Mouse (Mus musculus) hindbrain, embryonic 11.5 days (tissue): ENCODE measurements around the gene Mylk. TPM values are rescaled to one million over a fixed set of nuclear protein-coding genes. Genes with fewer than 3 reads are reported as not detected.

Experiments used
- ATAC-seq: fragments of 200-750 bp; cut with Nextera tagmentation; 2 replicates; pipeline ENCODE4 v1.8.0; 2017; ENCODE audit warnings: mild to moderate bottlenecking, moderate TSS enrichment, moderate library complexity; ENCODE audit not compliant: low FRiP score
- DNase-seq: peaks from one replicate; pipeline ENCODE4 v3.0.0-alpha.2; 2015; ENCODE audit warnings: low spot score
- H3K27ac ChIP-seq: fragments of 300-500 bp; sonication (generic); 2 replicates; pipeline ENCODE4 v1.5.1; 2014; ENCODE audit warnings: mild to moderate bottlenecking, low read depth, low read length
- H3K27me3 ChIP-seq: fragments of 300-500 bp; sonication (generic); 2 replicates; pipeline ENCODE4 v1.6.1; 2014; ENCODE audit warnings: mild to moderate bottlenecking, low read length, moderate library complexity, mixed read lengths; ENCODE audit not compliant: control insufficient read depth, insufficient read depth
- H3K36me3 ChIP-seq: fragments of 300-500 bp; sonication (generic); 2 replicates; pipeline ENCODE4 v1.6.1; 2014; ENCODE audit warnings: mild to moderate bottlenecking, low read length, moderate library complexity, mixed read lengths; ENCODE audit not compliant: control insufficient read depth, insufficient read depth
- H3K4me1 ChIP-seq: fragments of 300-500 bp; sonication (generic); replicated peaks from 2 replicates; pipeline ENCODE4 v1.6.1; 2014; ENCODE audit warnings: low read length, mixed read lengths; ENCODE audit not compliant: control insufficient read depth, insufficient read depth
- H3K4me2 ChIP-seq: fragments of 300-500 bp; sonication (generic); replicated peaks from 2 replicates; pipeline ENCODE4 v1.6.1; 2014; ENCODE audit warnings: mild to moderate bottlenecking, low read depth, low read length
- H3K4me3 ChIP-seq: fragments of 300-500 bp; sonication (generic); 2 replicates; pipeline ENCODE4 v1.5.1; 2014; ENCODE audit warnings: low read depth, low read length
- H3K9ac ChIP-seq: fragments of 300-500 bp; sonication (generic); 2 replicates; pipeline ENCODE4 v1.6.1; 2014; ENCODE audit warnings: low read depth, low read length
- H3K9me3 ChIP-seq: fragments of 300-500 bp; sonication (generic); 2 replicates; pipeline ENCODE4 v1.6.1; 2016; ENCODE audit warnings: low read length; ENCODE audit not compliant: control insufficient read depth
- WGBS: fragments of 180-500 bp; shearing (Covaris S2); extraction: QIAGEN DNeasy Blood & Tissue Kit; methylation state at CpG from one replicate; pipeline ENCODE4 v1.1.7; 2014; 5-methylcytosine and 5-hydroxymethylcytosine counted together
- polyA plus RNA-seq: library from polyadenylated mRNA; unstranded; fragments of >200 nt; fragmentation: Nextera tagmentation; extraction: Ambion mirVana; gene quantifications from 2 replicates; pipeline ENCODE4 v1.2.1, GENCODE M21; 2014

The Mylk gene
- polyA plus RNA-seq, 1 experiment from 2014 or later, result 4.5 TPM

GRCm38 (mm10) chr16:34729371-34729770 is 15.6 kb upstream of the Mylk start:
- no peaks in the 10 kb centered on the region for H3K36me3 ChIP-seq
- H3K9ac ChIP-seq, result no peak overlapping the region
- H3K27ac ChIP-seq, result no peak overlapping the region
- 89% methylated on average over 1 of the region's 1 CpGs for WGBS
- no peak overlapping the region for H3K4me2 ChIP-seq
- H3K4me3 ChIP-seq, result no peak overlapping the region
- ATAC-seq (no peak), DNase-seq (no peak)
- no peaks in the 10 kb centered on the region for H3K4me1 ChIP-seq
- no peaks in the 10 kb centered on the region for H3K27me3 ChIP-seq
- no peaks in the 10 kb centered on the region for H3K9me3 ChIP-seq

DNA sequence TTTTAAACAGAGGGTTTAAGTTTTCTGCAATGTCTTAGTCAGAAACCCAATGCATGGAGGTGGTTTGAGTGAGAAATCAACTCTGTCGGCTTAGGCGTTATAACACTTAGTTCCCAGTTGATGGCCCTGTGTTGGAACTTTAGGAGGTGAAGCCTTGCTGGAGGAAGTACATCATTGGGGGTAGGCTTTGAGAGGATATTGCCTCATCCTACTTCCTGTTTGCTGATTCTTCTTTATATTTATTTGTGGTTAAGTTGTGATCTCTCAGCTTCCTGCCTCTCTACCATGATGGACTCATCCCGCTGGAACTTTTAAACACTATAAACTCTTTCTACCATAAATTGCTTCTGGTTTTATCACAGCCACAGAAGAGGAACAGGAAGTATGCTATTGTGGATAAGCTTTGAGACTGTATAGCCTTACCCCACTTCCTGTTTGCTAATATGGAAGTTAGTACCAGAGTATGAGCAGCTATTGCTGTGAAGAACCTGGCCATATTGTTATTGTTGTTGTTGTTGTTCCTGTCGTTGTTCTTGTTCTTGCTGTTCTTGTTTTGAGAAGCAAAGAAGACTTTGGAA is 6.3 kb upstream of the Mylk start:
- H3K27me3 ChIP-seq, result no peaks in the 10 kb centered on the region
- H3K4me3 ChIP-seq, result no peak overlapping the region
- H3K4me2 ChIP-seq, result no peak overlapping the region
- DNase-seq (no peak), ATAC-seq (no peak)
- WGBS, result 92% methylated on average over 4 of the region's 4 CpGs
- H3K9me3 ChIP-seq, result no peaks in the 10 kb centered on the region
- H3K9ac ChIP-seq, result no peak overlapping the region
- no peaks in the 10 kb centered on the region for H3K36me3 ChIP-seq
- no peaks in the 10 kb centered on the region for H3K4me1 ChIP-seq
- no peak overlapping the region for H3K27ac ChIP-seq

DNA sequence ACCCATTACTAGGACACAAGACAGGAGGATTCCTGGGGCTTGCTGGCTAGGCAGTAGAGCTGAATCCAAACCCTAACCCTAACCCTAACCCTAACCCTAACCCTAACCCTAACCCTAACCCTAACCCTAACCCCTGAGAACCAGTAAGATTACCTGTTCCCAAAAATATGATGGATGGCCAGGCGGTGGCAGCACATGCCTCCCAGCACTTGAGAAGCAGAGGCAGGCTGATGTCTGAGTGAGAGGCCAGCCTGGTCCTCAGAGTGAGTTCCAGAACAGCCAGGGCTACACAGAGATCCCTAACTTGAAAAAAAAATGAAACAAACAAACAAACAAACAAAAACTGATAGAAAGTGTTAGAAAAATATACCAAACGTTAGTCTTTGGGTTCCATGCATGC is 2.1 kb upstream of the Mylk start:
- H3K9ac ChIP-seq, result no peak overlapping the region
- no peak overlapping the region for H3K4me2 ChIP-seq
- no peak overlapping the region for H3K4me3 ChIP-seq
- DNase-seq (no peak), ATAC-seq (no peak)
- peaks cover 4% of the 10 kb centered on the region; the same call in 1 of the 2 replicates for H3K4me1 ChIP-seq
- WGBS, result 46% methylated on average over 2 of the region's 2 CpGs
- H3K36me3 ChIP-seq, result no peaks in the 10 kb centered on the region
- no peak overlapping the region for H3K27ac ChIP-seq
- H3K9me3 ChIP-seq, result no peaks in the 10 kb centered on the region
- H3K27me3 ChIP-seq, result peaks cover 3% of the 10 kb centered on the region; the same call in 1 of the 2 replicates

GRCm38 (mm10) chr16:34748081-34748720 is 3.2 kb downstream of the Mylk start:
- WGBS, result 14% methylated on average over 11 of the region's 11 CpGs
- H3K4me1 ChIP-seq, result peaks cover 9% of the 10 kb centered on the region; the same call in 1 of the 2 replicates
- H3K27me3 ChIP-seq, result peaks cover 3% of the 10 kb centered on the region; the same call in 1 of the 2 replicates
- H3K27ac ChIP-seq, result no peak overlapping the region
- no peak overlapping the region for H3K4me3 ChIP-seq
- H3K9me3 ChIP-seq, result no peaks in the 10 kb centered on the region
- no peaks in the 10 kb centered on the region for H3K36me3 ChIP-seq
- no peak overlapping the region for H3K9ac ChIP-seq
- DNase-seq, result peak; percentile 45
- H3K4me2 ChIP-seq, result no peak overlapping the region
- peak; percentile 44; the same call in 1 of the 2 replicates for ATAC-seq

DNA sequence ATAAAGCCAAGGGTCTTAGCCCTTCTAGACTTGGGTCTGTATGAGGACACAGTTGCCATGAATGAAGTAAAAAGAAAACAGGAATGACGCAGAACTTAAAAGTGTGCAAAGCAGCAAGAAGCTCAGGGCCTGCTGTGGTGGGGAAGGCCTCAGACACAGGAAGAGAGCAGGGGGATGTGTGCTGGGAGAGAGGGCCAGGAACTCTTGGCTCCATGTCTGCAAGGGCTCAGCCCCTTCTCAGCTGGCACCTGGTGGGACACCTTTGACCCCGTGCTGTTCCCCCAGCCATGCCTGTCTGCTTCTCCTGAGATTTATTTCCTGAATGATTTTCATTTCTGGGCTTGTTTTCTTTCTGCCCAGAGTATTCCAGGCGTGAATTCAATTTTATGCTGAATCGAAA is 4.5 kb downstream of the Mylk start:
- DNase-seq (no peak), ATAC-seq (no peak)
- Histone ChIP-seq H3K36me3 (no peaks in the 10 kb centered on the region), H3K9me3 (no peaks in the 10 kb centered on the region), H3K4me2 (no peak overlapping the region), H3K27me3 (peaks cover 3% of the 10 kb centered on the region; the same call in 1 of the 2 replicates), H3K4me1 (peaks cover 9% of the 10 kb centered on the region; the same call in 1 of the 2 replicates), H3K9ac (no peak overlapping the region), H3K4me3 (no peak overlapping the region), H3K27ac (no peak overlapping the region)
- WGBS, result 56% methylated on average over 4 of the region's 4 CpGs

- H3K27me3 ChIP-seq, result no peaks in the 10 kb centered on the region
- ATAC-seq (no peak), DNase-seq (no peak)
- H3K27ac ChIP-seq, result no peak overlapping the region
- no peaks in the 10 kb centered on the region for H3K9me3 ChIP-seq
- H3K4me1 ChIP-seq, result 0 out of 2 replicates have a peak, but pooled peaks cover 6% of the 10 kb centered on the region
- no peak overlapping the region for H3K4me3 ChIP-seq
- H3K4me2 ChIP-seq, result no peak overlapping the region
- H3K9ac ChIP-seq, result no peak overlapping the region
- no peaks in the 10 kb centered on the region for H3K36me3 ChIP-seq
- 67% methylated on average over 3 of the region's 3 CpGs for WGBS
These were observed 7.0 kb downstream of the Mylk start for GRCm38 (mm10) chr16:34752026-34752425.

- Histone ChIP-seq H3K4me3 (no peak overlapping the region), H3K27ac (no peak overlapping the region), H3K9me3 (no peaks in the 10 kb centered on the region), H3K9ac (no peak overlapping the region), H3K4me1 (0 out of 2 replicates have a peak, but pooled peaks cover 4% of the 10 kb centered on the region), H3K4me2 (no peak overlapping the region), H3K36me3 (no peaks in the 10 kb centered on the region), H3K27me3 (no peaks in the 10 kb centered on the region)
- no peak for ATAC-seq
- DNase-seq, result no peak
- 95% methylated on average over 3 of the region's 3 CpGs for WGBS
These were observed 8.0 kb downstream of the Mylk start for GRCm38 (mm10) chr16:34752977-34753376.

DNA sequence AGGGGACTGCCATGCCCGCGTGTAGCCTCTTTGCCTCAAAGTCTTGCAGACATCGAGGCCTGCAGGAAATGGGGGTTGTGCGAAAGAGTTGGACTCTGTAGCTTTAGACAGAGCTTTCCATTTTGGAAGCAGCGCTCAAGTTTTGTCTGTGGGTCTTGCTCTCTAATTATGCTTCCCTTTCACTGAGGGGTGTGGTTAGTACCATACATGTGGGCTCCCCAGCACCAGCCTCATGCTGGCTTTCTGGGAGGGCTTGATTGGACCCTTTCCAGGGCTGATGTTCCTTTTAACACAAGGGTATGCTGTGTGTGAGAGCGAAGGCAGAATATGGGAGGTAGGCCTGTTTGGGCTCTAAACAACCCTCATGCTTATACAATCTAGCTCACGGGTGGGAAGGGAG is 12.0 kb downstream of the Mylk start:
- Histone ChIP-seq H3K27me3 (no peaks in the 10 kb centered on the region), H3K36me3 (no peaks in the 10 kb centered on the region), H3K9ac (no peak overlapping the region), H3K27ac (no peak overlapping the region), H3K4me2 (no peak overlapping the region), H3K9me3 (no peaks in the 10 kb centered on the region), H3K4me1 (no peaks in the 10 kb centered on the region), H3K4me3 (no peak overlapping the region)
- no peak for ATAC-seq
- no peak for DNase-seq
- WGBS, result 86% methylated on average over 7 of the region's 7 CpGs

DNA sequence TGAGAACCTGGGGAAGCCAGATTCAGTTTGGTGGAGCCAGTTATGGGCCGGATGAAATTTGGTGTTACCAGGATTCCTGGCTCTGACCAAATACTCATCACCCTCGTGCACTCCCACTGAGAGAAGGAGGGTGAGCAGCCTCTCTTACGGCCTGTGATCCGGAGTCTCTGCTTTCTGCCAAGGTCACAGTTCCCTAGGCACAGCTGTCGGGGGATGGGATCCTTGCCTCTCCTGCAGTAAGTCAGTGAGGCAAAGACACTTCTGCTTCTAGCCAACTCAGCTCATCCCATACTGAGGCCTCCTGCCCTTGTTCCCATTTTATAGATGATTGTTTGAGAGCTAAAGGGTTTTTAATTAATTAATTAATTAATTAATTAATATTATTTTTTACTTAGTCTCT is 13.2 kb downstream of the Mylk start:
- Histone ChIP-seq H3K4me3 (no peak overlapping the region), H3K9me3 (no peaks in the 10 kb centered on the region), H3K27me3 (no peaks in the 10 kb centered on the region), H3K27ac (no peak overlapping the region), H3K4me1 (no peaks in the 10 kb centered on the region), H3K9ac (no peak overlapping the region), H3K36me3 (no peaks in the 10 kb centered on the region), H3K4me2 (no peak overlapping the region)
- ATAC-seq (no peak), DNase-seq (no peak)
- WGBS, result 45% methylated on average over 5 of the region's 5 CpGs
